Mouse (Mus musculus): ENCODE measurements around the gene Ppan.

DNA sequence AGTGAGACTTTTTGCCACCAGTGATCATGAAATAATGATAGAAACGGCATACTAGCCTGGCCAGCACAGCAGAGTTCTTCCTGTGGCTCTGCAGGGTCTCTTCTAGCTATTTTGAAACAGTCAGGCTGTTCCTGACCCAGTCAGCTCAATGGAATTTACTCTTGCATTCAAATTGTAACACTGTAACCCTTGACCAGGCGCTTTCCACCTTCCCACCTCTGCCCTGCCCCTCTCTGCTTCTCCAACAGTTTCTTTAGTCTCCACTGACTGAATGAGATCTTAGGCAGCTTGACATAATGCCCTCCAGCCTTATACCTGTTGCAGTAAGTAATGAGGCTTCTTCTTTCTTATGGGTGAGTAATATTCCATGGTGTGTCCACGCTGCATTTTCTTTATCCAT, 21.1 kb upstream of the Ppan start:
- TF ChIP-seq CTCF (IDR thresholded peaks at IDR 0.05; ENCODE audit: low read depth, low read length) (no peak), EP300 (IDR thresholded peaks at IDR 0.05; ENCODE audit: insufficient read depth, low read depth, low read length) (no peak), POLR2A (IDR thresholded peaks at IDR 0.05; ENCODE audit: insufficient read depth, low read length) (no peak)

Measured in ES-Bruce4 (cell line).